Mouse (Mus musculus): Measurements from ENCODE around the gene Spryd7. TPM values are rescaled to one million over a fixed set of nuclear protein-coding genes. Genes with fewer than 3 reads are reported as not detected.

The Spryd7 gene
- polyA plus RNA-seq, 1 experiment from 2014 or later, result 51.3 TPM

Other genes with a start within 250 kb of the Spryd7 start
- gene Arl11, start 247.1 kb downstream of the Spryd7 start, polyA plus RNA-seq (2014; fragmentation: Nextera tagmentation; extraction: Ambion mirVana), result 0.47 TPM in 1 of 2 replicates, not detected in the other
- 7.6 and 8.8 TPM in 2 replicates for gene Ebpl, start 196.4 kb downstream of the Spryd7 start, polyA plus RNA-seq (2014; fragmentation: Nextera tagmentation; extraction: Ambion mirVana)
- gene Kpna3, start 117.0 kb downstream of the Spryd7 start, polyA plus RNA-seq (2014; fragmentation: Nextera tagmentation; extraction: Ambion mirVana), result 63.0 and 97.9 TPM in 2 replicates
- gene Trim13, start 41.4 kb upstream of the Spryd7 start, polyA plus RNA-seq (2014; fragmentation: Nextera tagmentation; extraction: Ambion mirVana), result 50.8 and 59.9 TPM in 2 replicates
- 2.9 and 4.3 TPM in 2 replicates for gene Kcnrg, start 50.6 kb upstream of the Spryd7 start, polyA plus RNA-seq (2014; fragmentation: Nextera tagmentation; extraction: Ambion mirVana)